Mouse (Mus musculus) 416B (cell line): ENCODE measurements around the gene Iqschfp.
"Not testable (repeated sequence)": the region's sequence is repeated elsewhere in the genome, so short reads cannot be mapped to it uniquely, and the experiment has no call there.

ENCODE experiments used
- DNase-seq: peaks from one replicate; pipeline ENCODE4 v3.0.0; 2011; ENCODE audit warnings: low read depth

Gene Iqschfp

GRCm38 (mm10) chr3:68071395-68072386 lies 179.7 kb downstream of the Iqschfp start:
- no peak for DNase-seq

- no peak for DNase-seq
These were observed 185.4 kb downstream of the Iqschfp start for GRCm38 (mm10) chr3:68077406-68077805.

GRCm38 (mm10) chr3:68085024-68085423 lies 193.0 kb downstream of the Iqschfp start:
- no peak for DNase-seq

GRCm38 (mm10) chr3:68092108-68092507 lies 200.1 kb downstream of the Iqschfp start:
- DNase-seq, result no peak

- no peak for DNase-seq
These were observed 204.8 kb downstream of the Iqschfp start for GRCm38 (mm10) chr3:68096724-68097431.

- DNase-seq, result not testable (repeated sequence)
These were observed 207.5 kb downstream of the Iqschfp start for GRCm38 (mm10) chr3:68099561-68099960.

GRCm38 (mm10) chr3:68101343-68101742 lies 209.3 kb downstream of the Iqschfp start:
- no peak for DNase-seq

- no peak for DNase-seq
These were observed 213.2 kb downstream of the Iqschfp start for GRCm38 (mm10) chr3:68105081-68105685.

- no peak for DNase-seq
These were observed 229.3 kb downstream of the Iqschfp start for GRCm38 (mm10) chr3:68121338-68121737.

- no peak for DNase-seq
These were observed 234.3 kb downstream of the Iqschfp start for GRCm38 (mm10) chr3:68126284-68126856.

- no peak for DNase-seq
These were observed 238.4 kb downstream of the Iqschfp start for GRCm38 (mm10) chr3:68130386-68130785.

GRCm38 (mm10) chr3:68138833-68139627 lies 247.0 kb downstream of the Iqschfp start:
- DNase-seq, result no peak

GRCm38 (mm10) chr3:68150688-68151087 lies 258.7 kb downstream of the Iqschfp start:
- no peak for DNase-seq

GRCm38 (mm10) chr3:68160175-68160574 lies 268.1 kb downstream of the Iqschfp start:
- DNase-seq, result no peak

GRCm38 (mm10) chr3:68160760-68161159 lies 268.7 kb downstream of the Iqschfp start:
- DNase-seq, result peak; percentile 81

GRCm38 (mm10) chr3:68178248-68178647 lies 286.2 kb downstream of the Iqschfp start:
- DNase-seq, result no peak

GRCm38 (mm10) chr3:68187471-68187870 lies 295.4 kb downstream of the Iqschfp start:
- no peak for DNase-seq

- DNase-seq, result no peak
These were observed 297.1 kb downstream of the Iqschfp start for GRCm38 (mm10) chr3:68189100-68189499.

GRCm38 (mm10) chr3:68196933-68197332 lies 304.9 kb downstream of the Iqschfp start:
- DNase-seq, result no peak

GRCm38 (mm10) chr3:68201214-68201613 lies 309.2 kb downstream of the Iqschfp start:
- DNase-seq, result no peak

GRCm38 (mm10) chr3:68202162-68202902 lies 310.3 kb downstream of the Iqschfp start:
- DNase-seq, result peak; percentile 14
